Mouse (Mus musculus): ENCODE measurements around the gene Rab23.

The Rab23 gene

DNA sequence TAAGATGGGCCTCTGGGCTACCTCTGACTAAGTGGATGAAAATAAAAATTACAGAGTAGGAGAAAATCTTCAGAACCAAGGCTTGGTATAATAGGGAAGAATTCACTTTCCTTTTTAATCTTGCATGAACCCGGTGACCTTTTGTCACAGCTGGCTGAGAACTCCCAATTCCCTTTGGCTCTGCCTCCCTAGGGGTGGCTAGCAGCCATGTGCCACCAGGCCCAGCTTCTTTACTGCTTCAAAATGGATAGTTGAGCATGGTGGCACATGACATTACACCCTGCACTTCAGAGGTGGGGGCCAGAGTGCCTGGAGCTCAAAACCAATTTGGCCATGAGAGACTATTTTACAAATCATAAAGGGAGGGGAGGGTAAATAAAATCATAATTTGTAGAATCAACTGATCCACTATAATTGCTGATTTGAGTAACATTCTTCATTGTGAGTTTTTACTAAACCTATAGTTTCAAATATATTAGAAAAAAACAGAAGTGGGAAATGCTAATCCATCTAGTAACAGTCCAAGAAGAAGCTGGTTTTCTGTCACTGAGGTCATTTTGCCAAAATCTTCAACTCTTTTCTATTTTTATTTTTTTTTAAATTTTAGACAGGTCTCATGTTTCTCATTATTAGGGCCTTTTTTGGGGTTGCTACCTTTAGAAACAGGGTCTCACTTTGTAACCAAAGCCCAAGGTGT is 48.6 kb downstream of the Rab23 start:
- no peak for DNase-seq (ENCODE audit: low spot score)

DNA sequence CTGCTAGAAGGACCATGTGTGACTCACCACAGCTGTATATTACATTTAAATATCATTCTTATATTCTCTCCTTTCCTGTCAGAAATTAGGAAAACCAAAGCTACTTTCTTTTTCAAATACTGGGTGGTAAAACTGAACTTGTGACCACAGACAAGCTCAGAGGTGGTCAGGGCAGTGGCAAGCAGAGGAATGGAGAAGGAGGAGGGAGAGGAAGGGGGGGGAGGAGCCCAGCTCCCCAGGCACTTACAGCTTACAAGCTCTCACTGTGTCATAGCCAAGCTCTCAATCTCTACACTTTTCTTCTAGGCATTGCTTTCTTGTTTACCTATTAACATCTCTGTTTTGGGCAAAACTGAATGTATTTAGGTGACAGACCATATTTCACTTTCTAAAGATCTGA is 49.1 kb downstream of the Rab23 start:
- DNase-seq (ENCODE audit: low spot score): no peak

DNA sequence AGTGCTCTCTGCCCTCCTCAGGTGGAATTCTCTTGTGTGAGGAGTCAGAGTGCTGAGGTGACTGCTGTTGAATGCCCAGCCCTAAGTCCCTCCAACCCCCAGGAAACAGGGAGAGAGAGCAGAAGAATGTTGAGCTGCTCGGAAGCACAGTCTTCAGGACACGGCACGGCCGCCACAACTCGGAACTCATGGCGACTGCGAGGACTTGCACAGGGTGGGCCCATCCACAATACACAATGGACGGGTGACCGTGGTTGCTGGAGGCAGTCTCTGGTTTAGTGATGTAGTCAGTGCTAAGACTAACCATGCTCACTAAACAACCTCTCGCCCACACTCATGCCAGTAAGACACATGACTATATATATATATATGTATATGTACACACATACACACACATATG is 51.9 kb downstream of the Rab23 start:
- no peak for DNase-seq (ENCODE audit: low spot score)

DNA sequence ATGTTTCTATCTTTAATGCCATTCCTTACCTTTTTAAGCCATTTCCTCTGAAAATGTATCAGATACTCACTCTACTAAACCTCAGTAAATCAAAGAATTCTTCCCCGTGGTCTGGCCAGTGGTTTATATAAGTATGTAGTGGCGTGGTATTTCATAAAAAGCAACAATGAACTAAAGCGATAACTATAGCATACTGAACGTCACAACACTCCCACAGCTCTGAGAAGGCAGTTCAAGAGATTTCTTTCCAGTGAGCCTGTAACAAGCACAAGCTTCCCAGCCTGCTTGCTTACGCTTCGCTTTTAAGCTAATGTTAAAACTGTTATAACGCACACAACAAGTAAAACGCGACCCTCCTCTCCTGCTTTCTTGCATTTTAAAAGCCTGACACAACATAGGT is 52.4 kb downstream of the Rab23 start:
- no peak for DNase-seq (ENCODE audit: low spot score)

DNA sequence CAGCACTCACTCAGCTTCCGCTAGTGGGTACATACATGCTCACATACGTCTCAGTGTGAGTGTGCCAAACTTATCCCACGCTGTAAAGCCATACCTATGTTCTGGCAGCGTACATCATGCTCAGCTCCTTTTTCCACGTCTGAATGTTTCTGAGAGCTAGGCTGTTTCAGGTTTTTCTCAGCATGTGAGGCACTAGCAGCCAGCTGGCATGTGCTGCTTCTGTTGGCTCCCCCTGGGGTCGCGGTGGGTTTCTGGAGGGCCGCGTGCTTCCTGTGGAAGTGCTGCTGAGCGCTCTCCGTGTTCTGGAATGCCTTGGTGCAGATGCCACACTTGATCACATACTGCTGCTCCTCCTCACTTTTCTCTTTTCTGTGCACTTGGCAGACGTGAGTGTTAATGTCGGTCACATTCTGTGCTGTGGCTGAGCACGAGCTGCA is 56.5 kb downstream of the Rab23 start:
- no peak for DNase-seq (ENCODE audit: low spot score)

DNA sequence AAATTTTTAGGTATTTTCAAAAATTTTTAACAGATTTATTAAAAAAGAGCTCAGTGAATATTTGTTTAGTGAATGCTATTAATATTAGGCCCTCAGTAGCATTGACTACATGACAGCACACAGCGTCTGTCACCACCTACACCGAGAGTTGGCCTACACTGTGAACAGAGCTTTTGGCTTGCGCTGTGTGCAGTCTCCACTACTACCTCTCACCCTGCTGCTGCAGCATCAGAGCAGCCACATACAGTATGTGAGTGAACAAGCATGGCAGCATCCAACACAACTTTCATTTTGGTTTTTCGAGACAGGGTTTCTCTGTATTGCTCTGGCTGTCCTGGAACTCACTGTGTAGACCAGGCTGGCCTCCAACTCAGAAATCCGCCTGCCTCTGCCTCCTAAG is 64.9 kb downstream of the Rab23 start:
- DNase-seq (ENCODE audit: low spot score): no peak

DNA sequence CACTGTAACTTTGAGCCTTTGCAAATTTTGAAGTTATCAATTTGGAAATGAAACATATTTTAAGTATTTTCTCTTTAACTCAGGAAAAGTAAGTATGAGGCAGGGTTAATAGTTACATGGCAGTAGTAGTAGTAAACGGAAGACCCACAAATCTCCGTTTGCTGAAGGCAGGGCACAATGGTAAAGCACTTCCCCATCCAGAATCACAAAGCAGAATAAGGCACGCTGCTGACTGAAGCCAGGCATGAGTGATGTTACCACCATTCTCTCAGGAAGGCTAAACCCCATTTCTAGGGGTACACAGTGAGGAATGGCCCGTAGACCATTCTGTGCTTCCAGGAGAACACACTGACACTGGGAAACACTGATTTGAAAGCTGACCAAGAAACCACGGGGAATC is 68.4 kb downstream of the Rab23 start:
- no peak for DNase-seq (ENCODE audit: low spot score)

DNA sequence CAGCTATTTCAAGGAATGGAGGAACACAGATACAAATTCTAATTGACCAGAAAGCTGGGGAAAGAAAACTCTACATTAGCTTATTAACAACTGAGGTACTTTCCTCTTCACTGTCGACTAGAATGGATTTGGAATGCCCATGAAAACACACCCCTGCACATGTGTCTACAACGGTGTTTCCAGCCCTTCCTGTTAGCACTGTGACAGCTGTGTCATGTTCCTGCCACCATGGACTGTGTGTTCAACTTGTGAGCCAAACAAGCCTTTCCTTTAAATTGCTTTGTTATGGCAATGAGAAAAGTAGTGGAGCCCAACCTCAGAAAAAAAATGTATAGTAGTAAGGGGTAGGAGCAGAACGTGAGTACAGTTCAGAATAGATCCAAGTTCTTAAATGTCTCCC is 68.8 kb downstream of the Rab23 start:
- no peak for DNase-seq (ENCODE audit: low spot score)
